Mouse (Mus musculus) kidney, adult 2 months (tissue): ENCODE data around the gene Gpi1.
A peak's percentile ranks its signal among the peaks of the same experiment; 100 is the strongest.

ENCODE experiments used
- CTCF ChIP-seq: fragments of 200-500 bp; conservative IDR thresholded peaks from 2 replicates; pipeline ENCODE4 v1.5.1; 2011; ENCODE audit warnings: low read depth, mild to moderate bottlenecking, control low read depth, low read length, moderate library complexity, mixed read lengths; ENCODE audit not compliant: insufficient read depth, insufficient read length
- POLR2A ChIP-seq: fragments of 200-500 bp; IDR thresholded peaks from one replicate; pipeline ENCODE4 v1.6.1; 2011; ENCODE audit warnings: low read depth, low read length, control low read depth

DNA sequence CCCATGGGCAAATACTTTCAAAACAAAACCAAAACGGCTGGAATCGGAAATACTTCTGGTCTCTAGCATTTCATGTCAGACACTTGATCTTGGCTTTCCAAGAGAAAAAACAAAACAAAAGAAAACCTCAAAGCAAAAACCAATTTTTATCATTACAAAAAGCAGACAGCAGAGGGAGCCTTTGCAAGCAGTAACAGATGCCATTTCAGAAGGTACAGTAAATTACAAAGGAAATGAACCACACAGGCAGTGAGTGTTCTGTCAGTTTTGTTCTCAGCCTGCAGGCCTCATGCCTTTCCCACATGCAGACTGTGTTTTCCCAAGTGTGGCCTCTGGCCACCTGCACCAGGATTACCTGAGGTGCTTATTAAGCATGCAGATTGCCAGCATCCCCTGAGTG lies 21.9 kb upstream of the Gpi1 start:
- TF ChIP-seq POLR2A = no peak
- 0 out of 2 replicates have a peak, but pooled peaks have one; percentile 11 for TF ChIP-seq CTCF
